Mouse (Mus musculus): Measurements from ENCODE around the gene Cd2.

GRCm38 (mm10) chr3:101249846-101250245 is 37.9 kb downstream of the Cd2 start:
- TF ChIP-seq CTCF (IDR thresholded peaks at IDR 0.05; ENCODE audit: low read depth): no peak
- TF ChIP-seq EP300 (IDR thresholded peaks at IDR 0.05; ENCODE audit: low read depth): no peak

All from liver, postnatal 0 days (tissue).